Mouse (Mus musculus) liver, embryonic 14.5 days (tissue): ENCODE measurements around the gene Zfand4. TPM values are rescaled to one million over a fixed set of nuclear protein-coding genes. Genes with fewer than 3 reads are reported as not detected.

Source experiments
- ATAC-seq: fragments of 200-750 bp; cut with Nextera tagmentation; 2 replicates; pipeline ENCODE4 v1.8.0; 2017; ENCODE audit warnings: moderate number of reproducible peaks, mild to moderate bottlenecking, moderate library complexity; ENCODE audit not compliant: insufficient read depth
- DNase-seq, 3 experiments: peaks; one replicate each; pipeline ENCODE4 v3.0.0-alpha.2; 2012 to 2013; ENCODE audit warnings: low read depth in 3 of 3, low spot score in 3 of 3
- H3K27ac ChIP-seq: fragments of 300-500 bp; sonication (generic); 2 replicates; pipeline ENCODE4 v1.5.1; 2014; ENCODE audit warnings: moderate library complexity, mild to moderate bottlenecking, control low read depth, inconsistent platforms
- H3K27me3 ChIP-seq: fragments of 300-500 bp; sonication (generic); 2 replicates; pipeline ENCODE4 v1.6.1; 2014; ENCODE audit warnings: mild to moderate bottlenecking, low read length, moderate library complexity; ENCODE audit not compliant: control insufficient read depth, insufficient read depth
- H3K36me3 ChIP-seq: fragments of 300-500 bp; sonication (generic); replicated peaks from 2 replicates; pipeline ENCODE4 v1.6.1; 2014; ENCODE audit warnings: low read depth; ENCODE audit not compliant: control insufficient read depth, insufficient read depth
- H3K4me1 ChIP-seq, 2 experiments: fragments of 200-500 bp in 1 of 2; fragments of 300-500 bp in 1 of 2; sonication (generic) in 1 of 2; replicated peaks; 2 replicates each; pipeline ENCODE4 v1.6.1; 2012 to 2014; ENCODE audit warnings: antibody characterized with exemption in 1 of 2, inconsistent platforms in 1 of 2, low read length in 1 of 2; ENCODE audit not compliant: control insufficient read depth in 2 of 2, insufficient read depth in 2 of 2
- H3K4me2 ChIP-seq: fragments of 300-500 bp; sonication (generic); 2 replicates; pipeline ENCODE4 v1.6.1; 2014; ENCODE audit warnings: low read depth, mild to moderate bottlenecking, control low read depth, moderate library complexity
- H3K4me3 ChIP-seq, 2 experiments: fragments of 200-500 bp in 1 of 2; fragments of 300-500 bp in 1 of 2; sonication (generic) in 1 of 2; 2 replicates each; pipeline ENCODE4 v1.5.1; 2012 to 2014; ENCODE audit warnings: low read depth in 2 of 2, low read length in 2 of 2, mild to moderate bottlenecking in 2 of 2, control low read depth in 1 of 2, inconsistent platforms in 1 of 2, moderate library complexity in 1 of 2; ENCODE audit not compliant: insufficient read depth in 1 of 2
- H3K9ac ChIP-seq: fragments of 300-500 bp; sonication (generic); replicated peaks from 2 replicates; pipeline ENCODE4 v1.6.1; 2014; ENCODE audit warnings: mild to moderate bottlenecking, control low read depth, moderate library complexity
- H3K9me3 ChIP-seq: fragments of 300-500 bp; sonication (generic); 2 replicates; pipeline ENCODE4 v1.6.1; 2016; ENCODE audit warnings: low read length, mixed read lengths; ENCODE audit not compliant: control insufficient read depth
- CTCF ChIP-seq: IDR thresholded peaks from 2 replicates; pipeline ENCODE4 v1.5.1; 2016; ENCODE audit warnings: antibody characterized with exemption, low read depth, control low read depth
- EP300 ChIP-seq: IDR thresholded peaks from 2 replicates; pipeline ENCODE4 v1.6.1; 2016; ENCODE audit warnings: antibody characterized with exemption, low read depth
- WGBS: fragments of 180-500 bp; shearing (Covaris S2); extraction: QIAGEN DNeasy Blood & Tissue Kit; methylation state at CpG from one replicate; pipeline ENCODE4 v1.1.7; 2014; ENCODE audit not compliant: insufficient replicate concordance; 5-methylcytosine and 5-hydroxymethylcytosine counted together
- polyA plus RNA-seq, 2 experiments: library from polyadenylated mRNA; depleted of rRNA in 1 of 2; stranded (reverse) in 1 of 2; unstranded in 1 of 2; fragments of >200 nt; fragmentation: Nextera tagmentation in 1 of 2; extraction: Ambion mirVana in 1 of 2; gene quantifications; 2 replicates each; pipeline versions ENCODE4 v1.2.1 to v1.2.3; 2012 to 2014

The Zfand4 gene
- polyA plus RNA-seq, 2 experiments = 3.2 to 4.4 TPM

GRCm38 (mm10) chr6:116337466-116337834, 73.4 kb downstream of the Zfand4 start:
- Histone ChIP-seq H3K9ac (peak overlapping the region; percentile 78), H3K4me2 (peak overlapping the region; percentile 69), H3K4me1 (peaks cover 25% of the 10 kb centered on the region in 2 experiments), H3K4me3 (peak overlapping the region; percentile 95 to 98), H3K27me3 (no peaks in the 10 kb centered on the region), H3K36me3 (peaks cover 7% of the 10 kb centered on the region), H3K9me3 (no peaks in the 10 kb centered on the region), H3K27ac (no peak overlapping the region; the same call in 1 of the 2 replicates)
- TF ChIP-seq EP300 = no peak
- TF ChIP-seq CTCF = no peak
- DNase-seq (no peak), ATAC-seq (no peak)
- under 1% methylated on average over 7 of the region's 7 CpGs for WGBS

GRCm38 (mm10) chr6:116337835-116338501, 73.9 kb downstream of the Zfand4 start, which contains the start of gene March8:
TSS of gene March8 (plus strand) at chr6:116338024.
- H3K4me2 ChIP-seq = peak within 1 kb of the TSS; percentile 69

DNA sequence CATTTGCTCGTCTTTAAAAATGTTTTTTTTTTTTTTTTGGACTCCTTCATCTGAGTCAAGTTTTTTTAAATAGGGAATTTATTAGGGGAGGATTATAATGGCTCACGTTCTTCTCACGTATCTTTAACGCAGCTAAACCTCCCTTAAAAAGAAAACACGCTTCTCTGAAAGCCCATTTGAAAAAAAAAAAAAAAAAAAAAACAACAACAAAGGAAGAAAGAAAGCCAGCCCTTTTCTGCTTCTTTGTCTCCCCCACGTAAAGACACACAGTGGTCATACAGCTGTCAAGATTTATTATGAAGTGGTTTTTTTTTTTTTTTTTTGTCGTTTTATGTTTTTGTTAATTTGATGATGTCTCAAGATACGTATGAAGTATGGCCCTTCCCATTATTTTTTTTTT, 74.5 kb downstream of the Zfand4 start:
- peak overlapping the region; percentile 95 to 98 for H3K4me3 ChIP-seq
- H3K36me3 ChIP-seq = peaks cover 7% of the 10 kb centered on the region
- ATAC-seq (no peak), DNase-seq (no peak)
- H3K27me3 ChIP-seq = no peaks in the 10 kb centered on the region
- peak overlapping the region; percentile 78 for H3K9ac ChIP-seq
- peak overlapping the region; percentile 69 for H3K4me2 ChIP-seq
- H3K9me3 ChIP-seq = no peaks in the 10 kb centered on the region
- 4% methylated on average over 8 of the region's 8 CpGs for whole genome bisulfite sequencing
- H3K27ac ChIP-seq = peak overlapping the region; percentile 76
- TF ChIP-seq EP300 = no peak
- no peak for TF ChIP-seq CTCF
- H3K4me1 ChIP-seq = peaks cover 28 to 33% of the 10 kb centered on the region in 2 experiments

More at GRCm38 (mm10) chr6:116337835-116338501, 73.9 kb downstream of the Zfand4 start, which contains the start of gene March8:
- peak; percentile 93 for ATAC-seq
- Histone ChIP-seq H3K27me3 (no peaks in the 10 kb centered on the region), H3K36me3 (peaks cover 7% of the 10 kb centered on the region), H3K4me3 (peak within 1 kb of the TSS; percentile 95 to 98), H3K9ac (peak within 1 kb of the TSS; percentile 78), H3K9me3 (no peaks in the 10 kb centered on the region), H3K4me1 (peaks cover 26 to 31% of the 10 kb centered on the region in 2 experiments), H3K27ac (peak within 1 kb of the TSS; percentile 76)
- no peak for TF ChIP-seq CTCF
- peak; percentile 81 to 86 (median 84) for DNase-seq
- WGBS = under 1% methylated on average over 75 of the region's 75 CpGs

DNA sequence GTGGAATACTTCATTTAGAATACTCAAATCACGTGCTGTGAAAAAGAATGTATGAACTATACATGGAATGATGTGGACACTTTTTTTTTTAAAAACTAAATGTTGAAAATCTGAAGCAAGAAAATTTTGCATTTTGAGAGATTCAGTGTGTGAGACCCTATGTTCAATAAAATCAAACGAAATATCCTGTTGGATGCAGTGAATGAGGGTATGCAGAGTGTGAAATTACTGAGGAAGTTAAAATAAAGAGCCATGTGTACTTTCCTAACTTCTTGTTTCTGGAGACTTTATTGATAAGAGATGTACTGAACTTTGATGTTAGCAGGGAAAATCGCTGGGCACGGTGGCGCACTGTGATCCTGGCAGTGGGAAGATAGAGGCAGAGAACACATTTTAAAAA, 75.1 kb downstream of the Zfand4 start:
- Histone ChIP-seq H3K4me3 (peak overlapping the region; percentile 68 to 98), H3K9me3 (no peaks in the 10 kb centered on the region), H3K4me1 (peaks cover 28 to 33% of the 10 kb centered on the region in 2 experiments), H3K27me3 (no peaks in the 10 kb centered on the region), H3K9ac (peak overlapping the region; percentile 78), H3K36me3 (peaks cover 7% of the 10 kb centered on the region), H3K27ac (peak overlapping the region; percentile 10; the same call in 1 of the 2 replicates), H3K4me2 (peak overlapping the region; percentile 69)
- WGBS = 55% methylated on average over 5 of the region's 5 CpGs
- DNase-seq (no peak), ATAC-seq (no peak)
- no peak for TF ChIP-seq EP300
- no peak for TF ChIP-seq CTCF

GRCm38 (mm10) chr6:116340521-116340920, 76.5 kb downstream of the Zfand4 start:
- no peaks in the 10 kb centered on the region for H3K27me3 ChIP-seq
- H3K36me3 ChIP-seq = peaks cover 7% of the 10 kb centered on the region
- H3K27ac ChIP-seq = peak overlapping the region; percentile 2; the same call in 1 of the 2 replicates
- H3K4me1 ChIP-seq = peaks cover 28 to 33% of the 10 kb centered on the region in 2 experiments
- ATAC-seq = no peak
- no peak for DNase-seq
- no peaks in the 10 kb centered on the region for H3K9me3 ChIP-seq
- peak overlapping the region in 1 of 2 experiments; percentile 98; a peak in 2 of 4 replicates for H3K4me3 ChIP-seq
- 9% methylated on average over 1 of the region's 1 CpGs for WGBS
- H3K9ac ChIP-seq = 0 out of 2 replicates have a peak overlapping the region, but pooled peaks have one; percentile 31
- TF ChIP-seq CTCF (no peak), EP300 (peak; percentile 58)
- peak overlapping the region; percentile 69 for H3K4me2 ChIP-seq
